Mouse (Mus musculus) forebrain, embryonic 11.5 days (tissue): ENCODE results near the gene Fam45a. TPM values are rescaled to one million over a fixed set of nuclear protein-coding genes. Genes with fewer than 3 reads are reported as not detected.

Source experiments
- ATAC-seq: fragments of 200-750 bp; cut with Nextera tagmentation; replicated peaks from 2 replicates; pipeline ENCODE4 v1.8.0; 2017; ENCODE audit warnings: moderate TSS enrichment; ENCODE audit not compliant: low FRiP score
- DNase-seq: peaks from one replicate; pipeline ENCODE4 v3.0.0-alpha.2; 2017; ENCODE audit warnings: low spot score
- H3K27ac ChIP-seq: fragments of 300-500 bp; sonication (generic); 2 replicates; pipeline ENCODE4 v1.5.1; 2014; ENCODE audit warnings: low read depth, low read length
- H3K27me3 ChIP-seq: fragments of 300-500 bp; sonication (generic); 2 replicates; pipeline ENCODE4 v1.6.1; 2014; ENCODE audit warnings: mild to moderate bottlenecking, low read length, mixed read lengths; ENCODE audit not compliant: control insufficient read depth, insufficient read depth
- H3K36me3 ChIP-seq: fragments of 300-500 bp; sonication (generic); 2 replicates; pipeline ENCODE4 v1.6.1; 2014; ENCODE audit warnings: mild to moderate bottlenecking, low read length, moderate library complexity, mixed read lengths; ENCODE audit not compliant: control insufficient read depth, insufficient read depth
- H3K4me1 ChIP-seq: fragments of 300-500 bp; sonication (generic); replicated peaks from 2 replicates; pipeline ENCODE4 v1.6.1; 2014; ENCODE audit warnings: low read length, mixed read lengths; ENCODE audit not compliant: control insufficient read depth, insufficient read depth
- H3K4me2 ChIP-seq: fragments of 300-500 bp; sonication (generic); 2 replicates; pipeline ENCODE4 v1.6.1; 2014; ENCODE audit warnings: low read depth, mild to moderate bottlenecking, low read length, moderate library complexity, mixed read lengths; ENCODE audit not compliant: severe bottlenecking
- H3K4me3 ChIP-seq: fragments of 300-500 bp; sonication (generic); 2 replicates; pipeline ENCODE4 v1.5.1; 2014; ENCODE audit warnings: low read depth, low read length
- H3K9ac ChIP-seq: fragments of 300-500 bp; sonication (generic); 2 replicates; pipeline ENCODE4 v1.6.1; 2014; ENCODE audit warnings: low read length
- H3K9me3 ChIP-seq: fragments of 300-500 bp; sonication (generic); 2 replicates; pipeline ENCODE4 v1.6.1; 2016; ENCODE audit warnings: low read length, mixed read lengths; ENCODE audit not compliant: control insufficient read depth
- WGBS: fragments of 180-500 bp; shearing (Covaris S2); extraction: QIAGEN DNeasy Blood & Tissue Kit; methylation state at CpG from one replicate; pipeline ENCODE4 v1.1.7; 2014; 5-methylcytosine and 5-hydroxymethylcytosine counted together
- polyA plus RNA-seq: library from polyadenylated mRNA; unstranded; fragments of >200 nt; fragmentation: Nextera tagmentation; extraction: Ambion mirVana; gene quantifications from 2 replicates; pipeline ENCODE4 v1.2.1, GENCODE M21; 2014

Fam45a gene
- 37.1 and 41.2 TPM in 2 replicates for polyA plus RNA-seq

- Histone ChIP-seq H3K27me3 (no peaks in the 10 kb centered on the region), H3K9ac (peak within 1 kb of the TSS; percentile 79), H3K36me3 (no peaks in the 10 kb centered on the region), H3K9me3 (no peaks in the 10 kb centered on the region), H3K27ac (no peak within 1 kb of the TSS; the same call in 1 of the 2 replicates), H3K4me1 (no peaks in the 10 kb centered on the region), H3K4me3 (peak within 1 kb of the TSS; percentile 78), H3K4me2 (peak within 1 kb of the TSS; percentile 71)
- DNase-seq (peak; percentile 95), ATAC-seq (peak; percentile 100)
- WGBS = 2% methylated on average over 34 of the region's 45 CpGs
Measured at GRCm38 (mm10) chr19:60811098-60812035, at the start of gene Fam45a. Gene Fam45a (plus strand): TSS chr19:60811585.

DNA sequence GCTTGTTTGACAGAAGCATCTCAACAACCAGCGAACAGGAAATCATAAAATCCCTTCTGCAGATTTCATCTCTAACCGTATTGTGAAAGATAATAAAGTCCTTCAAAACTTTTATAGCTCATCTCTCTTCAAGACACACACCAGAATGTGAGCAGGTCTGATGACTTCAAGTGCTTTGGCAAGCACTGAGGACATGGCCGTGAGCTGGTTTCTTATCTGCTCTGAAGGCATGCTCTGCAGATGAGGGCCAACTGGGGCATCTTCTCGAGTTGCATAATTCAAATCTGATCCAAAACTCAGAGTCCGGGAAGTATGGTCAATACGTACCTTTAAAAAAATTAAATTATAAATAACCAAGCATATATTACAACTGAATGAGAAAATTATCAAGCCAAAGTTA, 38.0 kb upstream of the Fam45a start:
- no peaks in the 10 kb centered on the region for H3K9me3 ChIP-seq
- peaks cover 26% of the 10 kb centered on the region for H3K36me3 ChIP-seq
- 95% methylated on average over 6 of the region's 6 CpGs for WGBS
- H3K27ac ChIP-seq = no peak overlapping the region
- no peaks in the 10 kb centered on the region for H3K4me1 ChIP-seq
- no peak for DNase-seq
- H3K27me3 ChIP-seq = no peaks in the 10 kb centered on the region
- H3K4me2 ChIP-seq = no peak overlapping the region
- no peak overlapping the region for H3K9ac ChIP-seq
- no peak for ATAC-seq
- no peak overlapping the region for H3K4me3 ChIP-seq

- Histone ChIP-seq H3K4me2 (no peak overlapping the region), H3K27me3 (no peaks in the 10 kb centered on the region), H3K9me3 (no peaks in the 10 kb centered on the region), H3K27ac (no peak overlapping the region), H3K36me3 (peaks cover 6% of the 10 kb centered on the region; the same call in 1 of the 2 replicates), H3K4me1 (no peaks in the 10 kb centered on the region), H3K4me3 (no peak overlapping the region), H3K9ac (no peak overlapping the region)
- no peak for DNase-seq
- WGBS = 89% methylated on average over 3 of the region's 3 CpGs
- ATAC-seq = no peak
Measured at GRCm38 (mm10) chr19:60782034-60782433, 29.4 kb upstream of the Fam45a start.

DNA sequence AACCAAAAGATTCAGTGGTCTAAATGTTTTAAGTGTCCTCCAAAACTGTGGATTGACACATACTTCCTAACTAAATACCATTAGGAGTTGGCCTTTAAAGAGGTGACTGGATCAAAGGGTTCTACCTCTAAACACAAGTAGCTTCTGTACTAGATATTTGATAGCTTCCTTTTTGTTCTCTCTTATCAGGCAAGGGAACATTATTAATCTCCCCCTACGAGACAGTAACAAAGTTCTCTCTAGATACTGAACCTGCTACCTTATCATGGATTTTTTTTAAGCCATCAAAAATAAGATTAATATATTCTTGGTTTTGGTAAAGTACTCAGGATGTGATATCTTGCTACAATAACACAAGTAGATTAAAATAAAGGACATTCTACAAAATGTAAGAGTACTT, 26.7 kb upstream of the Fam45a start:
- DNase-seq (no peak), ATAC-seq (no peak)
- WGBS = 73% methylated on average over 1 of the region's 1 CpGs
- Histone ChIP-seq H3K9me3 (no peaks in the 10 kb centered on the region), H3K9ac (no peak overlapping the region), H3K4me1 (no peaks in the 10 kb centered on the region; the same call in 1 of the 2 replicates), H3K4me3 (no peak overlapping the region), H3K27ac (no peak overlapping the region), H3K27me3 (no peaks in the 10 kb centered on the region), H3K4me2 (no peak overlapping the region), H3K36me3 (peaks cover 3% of the 10 kb centered on the region; the same call in 1 of the 2 replicates)

- Histone ChIP-seq H3K27ac (no peak overlapping the region), H3K9ac (no peak overlapping the region), H3K4me3 (no peak overlapping the region), H3K4me1 (no peaks in the 10 kb centered on the region; the same call in 1 of the 2 replicates), H3K36me3 (no peaks in the 10 kb centered on the region), H3K4me2 (no peak overlapping the region), H3K9me3 (no peaks in the 10 kb centered on the region), H3K27me3 (no peaks in the 10 kb centered on the region)
- DNase-seq (no peak), ATAC-seq (no peak)
- 69% methylated on average over 2 of the region's 2 CpGs for WGBS
Measured at GRCm38 (mm10) chr19:60787465-60788150, 23.8 kb upstream of the Fam45a start.

DNA sequence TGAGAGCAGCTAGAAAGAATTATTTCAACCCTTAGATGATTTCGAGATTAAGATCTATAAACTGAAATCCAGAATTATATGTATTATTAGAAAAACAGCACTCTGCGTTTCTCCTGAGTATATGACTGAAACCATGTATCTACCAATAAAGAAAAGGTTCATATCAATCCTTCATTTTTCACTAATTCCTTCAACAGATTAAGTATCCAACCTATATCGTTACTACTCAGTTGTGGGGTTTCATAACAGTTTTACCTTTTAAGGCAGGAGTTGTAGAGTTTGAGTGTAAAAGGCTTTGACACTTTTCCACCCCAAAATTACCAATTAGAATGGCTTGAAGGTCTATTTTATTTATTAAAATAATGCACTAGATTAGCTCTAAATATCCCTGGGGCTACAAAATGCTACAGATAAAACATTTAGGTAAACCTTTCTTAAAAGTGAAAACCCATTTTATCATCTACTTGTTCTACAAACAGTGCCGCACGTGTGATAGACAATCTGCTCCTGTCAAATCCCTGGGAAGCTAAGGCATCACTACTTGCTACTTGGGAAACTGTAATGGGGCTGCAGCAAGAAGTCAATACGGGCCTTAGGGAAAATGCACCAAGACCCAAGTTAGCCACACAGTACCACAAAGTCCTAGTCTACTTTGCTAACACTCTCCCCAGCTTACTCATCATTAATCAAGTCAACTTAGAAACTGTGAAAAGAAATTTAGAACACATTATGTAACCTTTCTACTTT, 23.0 kb upstream of the Fam45a start:
- WGBS = 51% methylated on average over 6 of the region's 6 CpGs

GRCm38 (mm10) chr19:60789452-60789851, 21.9 kb upstream of the Fam45a start:
- WGBS = under 1% methylated on average over 7 of the region's 7 CpGs
- H3K27me3 ChIP-seq = no peaks in the 10 kb centered on the region
- DNase-seq (no peak), ATAC-seq (no peak)
- no peaks in the 10 kb centered on the region for H3K36me3 ChIP-seq
- peak overlapping the region; percentile 100 for H3K9ac ChIP-seq
- peak overlapping the region; percentile 78 for H3K4me2 ChIP-seq
- no peaks in the 10 kb centered on the region; the same call in 1 of the 2 replicates for H3K4me1 ChIP-seq
- H3K4me3 ChIP-seq = peak overlapping the region; percentile 98
- H3K27ac ChIP-seq = peak overlapping the region; percentile 95; the same call in 1 of the 2 replicates
- H3K9me3 ChIP-seq = no peaks in the 10 kb centered on the region

More for the DNA sequence above, 23.0 kb upstream of the Fam45a start:
- Histone ChIP-seq H3K9ac (peak overlapping the region; percentile 9; the same call in 1 of the 2 replicates), H3K27me3 (no peaks in the 10 kb centered on the region), H3K27ac (no peak overlapping the region), H3K4me3 (peak overlapping the region; percentile 98; the same call in 1 of the 2 replicates), H3K4me1 (no peaks in the 10 kb centered on the region; the same call in 1 of the 2 replicates), H3K36me3 (no peaks in the 10 kb centered on the region), H3K4me2 (peak overlapping the region; percentile 36), H3K9me3 (no peaks in the 10 kb centered on the region)
- DNase-seq = no peak
- no peak for ATAC-seq
